Mouse (Mus musculus): ENCODE results near the gene 4930438A08Rik. TPM values are rescaled to one million over a fixed set of nuclear protein-coding genes. Genes with fewer than 3 reads are reported as not detected.
A peak's percentile ranks its signal among the peaks of the same experiment; 100 is the strongest.

The 4930438A08Rik gene
- total and polyA plus RNA-seq, 3 experiments, result 0.05 TPM; not detected in 2

- no peak overlapping the region for H3K4me3 ChIP-seq (ENCODE audit: low read depth, low read length)
- ATAC-seq (ENCODE audit: extremely low read depth, insufficient number of reproducible peaks, low FRiP score, poor library complexity, severe bottlenecking) (peak; percentile 8; the same call in 1 of the 2 replicates), DNase-seq (ENCODE audit: low spot score) (no peak)
- peaks cover 4% of the 10 kb centered on the region for H3K4me1 ChIP-seq (ENCODE audit: insufficient read depth, low read depth, low read length)
- H3K9me3 ChIP-seq (replicated peaks), result no peaks in the 10 kb centered on the region
- H3K27me3 ChIP-seq (ENCODE audit: insufficient read depth, low read length), result peaks cover 54% of the 10 kb centered on the region
- H3K36me3 ChIP-seq (replicated peaks), result no peaks in the 10 kb centered on the region
- TF ChIP-seq GATA1 (IDR thresholded peaks at IDR 0.05; ENCODE audit: borderline replicate concordance, low read length) (no peak), CTCF (IDR thresholded peaks at IDR 0.05; ENCODE audit: low read depth, low read length) (peak; percentile 59)
Measured at GRCm38 (mm10) chr11:58235152-58235551, 39.4 kb upstream of the 4930438A08Rik start.

- Histone ChIP-seq H3K36me3 (replicated peaks) (no peaks in the 10 kb centered on the region), H3K4me1 (ENCODE audit: insufficient read depth, low read depth, low read length) (peaks cover 4% of the 10 kb centered on the region), H3K4me3 (ENCODE audit: low read depth, low read length) (no peak overlapping the region; the same call in 1 of the 2 replicates), H3K27me3 (ENCODE audit: insufficient read depth, low read length) (peaks cover 27% of the 10 kb centered on the region), H3K9me3 (replicated peaks) (no peaks in the 10 kb centered on the region)
- TF ChIP-seq TAL1 (conservative IDR thresholded peaks at IDR 0.05; ENCODE audit: low read depth, low read length) (no peak), CTCF (IDR thresholded peaks at IDR 0.05; ENCODE audit: low read depth, low read length) (no peak), POLR2AphosphoS5 (IDR thresholded peaks at IDR 0.05; ENCODE audit: insufficient replicate concordance, low read depth, low read length) (no peak), GATA2 (IDR thresholded peaks at IDR 0.05; ENCODE audit: borderline replicate concordance, low read depth, low read length) (no peak)
- ATAC-seq (ENCODE audit: extremely low read depth, insufficient number of reproducible peaks, low FRiP score, poor library complexity, severe bottlenecking) (no peak), DNase-seq (ENCODE audit: low spot score) (no peak)
Measured at GRCm38 (mm10) chr11:58238840-58239791, 35.5 kb upstream of the 4930438A08Rik start.

DNA sequence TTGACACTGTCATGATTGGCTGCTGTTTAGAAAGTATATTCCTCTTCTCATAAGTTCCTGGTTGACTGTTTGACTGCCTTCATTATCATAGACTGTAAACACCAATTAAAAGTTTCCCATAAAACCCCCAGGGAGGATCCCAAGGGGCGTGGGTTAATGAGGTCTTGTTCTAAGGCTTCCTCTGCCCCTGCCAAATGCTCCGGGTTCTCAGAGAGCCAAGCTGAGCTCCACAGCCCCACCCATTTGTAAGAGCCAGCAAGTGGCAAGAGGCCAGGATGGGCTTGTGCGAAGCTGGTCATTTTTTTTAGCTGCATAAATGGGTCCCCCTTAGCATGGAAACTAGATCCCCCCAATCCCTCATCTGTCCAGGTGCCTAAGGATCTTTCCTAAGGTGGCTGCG is 27.3 kb upstream of the 4930438A08Rik start:
- Histone ChIP-seq H3K9me3 (replicated peaks) (no peaks in the 10 kb centered on the region), H3K36me3 (replicated peaks) (no peaks in the 10 kb centered on the region), H3K4me3 (ENCODE audit: low read depth, low read length) (no peak overlapping the region), H3K27me3 (ENCODE audit: insufficient read depth, low read length) (peaks cover 16% of the 10 kb centered on the region), H3K4me1 (ENCODE audit: insufficient read depth, low read depth, low read length) (no peaks in the 10 kb centered on the region)
- TF ChIP-seq POLR2AphosphoS5 (IDR thresholded peaks at IDR 0.05; ENCODE audit: insufficient replicate concordance, low read depth, low read length), result no peak
- TF ChIP-seq GATA1 (IDR thresholded peaks at IDR 0.05; ENCODE audit: borderline replicate concordance, low read length), result no peak
- no peak for TF ChIP-seq TAL1 (conservative IDR thresholded peaks at IDR 0.05; ENCODE audit: low read depth, low read length)
- TF ChIP-seq CTCF (IDR thresholded peaks at IDR 0.05; ENCODE audit: low read depth, low read length), result no peak
- TF ChIP-seq GATA2 (IDR thresholded peaks at IDR 0.05; ENCODE audit: borderline replicate concordance, low read depth, low read length), result no peak
- no peak for ATAC-seq (ENCODE audit: extremely low read depth, insufficient number of reproducible peaks, low FRiP score, poor library complexity, severe bottlenecking)
- no peak for DNase-seq (ENCODE audit: low spot score)

GRCm38 (mm10) chr11:58249203-58249981 is 25.2 kb upstream of the 4930438A08Rik start:
- no peak overlapping the region for H3K4me3 ChIP-seq (ENCODE audit: low read depth, low read length)
- H3K4me1 ChIP-seq (ENCODE audit: insufficient read depth, low read depth, low read length), result no peaks in the 10 kb centered on the region
- no peaks in the 10 kb centered on the region for H3K9me3 ChIP-seq (replicated peaks)
- H3K36me3 ChIP-seq (replicated peaks), result no peaks in the 10 kb centered on the region
- DNase-seq (ENCODE audit: low spot score) (no peak), ATAC-seq (ENCODE audit: extremely low read depth, insufficient number of reproducible peaks, low FRiP score, poor library complexity, severe bottlenecking) (no peak)
- no peak for TF ChIP-seq TAL1 (conservative IDR thresholded peaks at IDR 0.05; ENCODE audit: low read depth, low read length)
- no peak for TF ChIP-seq GATA2 (IDR thresholded peaks at IDR 0.05; ENCODE audit: borderline replicate concordance, low read depth, low read length)
- TF ChIP-seq GATA1 (IDR thresholded peaks at IDR 0.05; ENCODE audit: borderline replicate concordance, low read length), result no peak
- TF ChIP-seq POLR2AphosphoS5 (IDR thresholded peaks at IDR 0.05; ENCODE audit: insufficient replicate concordance, low read depth, low read length), result no peak
- TF ChIP-seq CTCF (IDR thresholded peaks at IDR 0.05; ENCODE audit: low read depth, low read length), result no peak
- peaks cover 13% of the 10 kb centered on the region for H3K27me3 ChIP-seq (ENCODE audit: insufficient read depth, low read length)

DNA sequence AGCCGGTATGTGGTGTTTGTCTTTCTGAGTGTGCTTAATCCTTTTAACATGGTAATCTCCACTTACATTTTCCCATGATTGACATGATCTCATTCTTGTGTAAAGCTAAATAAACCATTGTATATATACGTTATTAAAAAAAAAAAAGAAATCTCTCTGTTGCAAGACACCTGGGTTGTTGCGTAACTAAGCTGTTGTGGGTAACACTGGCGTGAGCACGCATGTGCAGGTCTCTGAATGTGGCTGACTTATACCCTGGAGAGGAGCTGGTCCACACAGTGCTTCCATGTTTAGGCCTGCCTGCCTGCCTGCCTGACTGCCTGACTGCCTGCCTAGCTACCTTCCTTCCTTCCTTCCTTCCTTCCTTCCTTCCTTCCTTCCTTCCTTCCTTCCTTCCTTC is 24.0 kb upstream of the 4930438A08Rik start:
- TF ChIP-seq TAL1 (conservative IDR thresholded peaks at IDR 0.05; ENCODE audit: low read depth, low read length) (no peak), POLR2AphosphoS5 (IDR thresholded peaks at IDR 0.05; ENCODE audit: insufficient replicate concordance, low read depth, low read length) (no peak), CTCF (IDR thresholded peaks at IDR 0.05; ENCODE audit: low read depth, low read length) (no peak), GATA1 (IDR thresholded peaks at IDR 0.05; ENCODE audit: borderline replicate concordance, low read length) (no peak), GATA2 (IDR thresholded peaks at IDR 0.05; ENCODE audit: borderline replicate concordance, low read depth, low read length) (no peak)
- Histone ChIP-seq H3K9me3 (replicated peaks) (no peaks in the 10 kb centered on the region), H3K4me3 (ENCODE audit: low read depth, low read length) (no peak overlapping the region), H3K27me3 (ENCODE audit: insufficient read depth, low read length) (peaks cover 9% of the 10 kb centered on the region), H3K4me1 (ENCODE audit: insufficient read depth, low read depth, low read length) (no peaks in the 10 kb centered on the region), H3K36me3 (replicated peaks) (no peaks in the 10 kb centered on the region)
- DNase-seq (ENCODE audit: low spot score) (no peak), ATAC-seq (ENCODE audit: extremely low read depth, insufficient number of reproducible peaks, low FRiP score, poor library complexity, severe bottlenecking) (no peak)

- TF ChIP-seq GATA1 (IDR thresholded peaks at IDR 0.05; ENCODE audit: borderline replicate concordance, low read length), result no peak
- TF ChIP-seq POLR2AphosphoS5 (IDR thresholded peaks at IDR 0.05; ENCODE audit: insufficient replicate concordance, low read depth, low read length), result no peak
- no peak for TF ChIP-seq CTCF (IDR thresholded peaks at IDR 0.05; ENCODE audit: low read depth, low read length)
- no peak for TF ChIP-seq TAL1 (conservative IDR thresholded peaks at IDR 0.05; ENCODE audit: low read depth, low read length)
- no peak for TF ChIP-seq GATA2 (IDR thresholded peaks at IDR 0.05; ENCODE audit: borderline replicate concordance, low read depth, low read length)
- Histone ChIP-seq H3K9me3 (replicated peaks) (no peaks in the 10 kb centered on the region), H3K4me3 (ENCODE audit: low read depth, low read length) (no peak overlapping the region), H3K36me3 (replicated peaks) (no peaks in the 10 kb centered on the region), H3K4me1 (ENCODE audit: insufficient read depth, low read depth, low read length) (no peaks in the 10 kb centered on the region), H3K27me3 (ENCODE audit: insufficient read depth, low read length) (peaks cover 4% of the 10 kb centered on the region; the same call in 1 of the 2 replicates)
- ATAC-seq (ENCODE audit: extremely low read depth, insufficient number of reproducible peaks, low FRiP score, poor library complexity, severe bottlenecking) (no peak), DNase-seq (ENCODE audit: low spot score) (no peak)
Measured at GRCm38 (mm10) chr11:58254411-58254810, 20.2 kb upstream of the 4930438A08Rik start.
